Mouse (Mus musculus) liver, adult 2 months (tissue): Measurements from ENCODE around the gene 4930469K13Rik. TPM values are rescaled to one million over a fixed set of nuclear protein-coding genes. Genes with fewer than 3 reads are reported as not detected.

Experiments used
- DNase-seq: peaks from one replicate; pipeline ENCODE4 v3.0.0-alpha.2; 2011; ENCODE audit warnings: low read depth, low spot score; ENCODE audit errors: extremely low read depth
- H3K27ac ChIP-seq: fragments of 200-500 bp; replicated peaks from 2 replicates; pipeline ENCODE4 v1.5.1; 2012; ENCODE audit warnings: low read depth, mild to moderate bottlenecking, control low read depth, inconsistent platforms, low read length; ENCODE audit not compliant: insufficient read depth
- H3K27me3 ChIP-seq: fragments of 200-500 bp; 2 replicates; pipeline ENCODE4 v1.6.1; 2012; ENCODE audit warnings: mild to moderate bottlenecking, moderate library complexity, low read length, inconsistent platforms; ENCODE audit not compliant: control insufficient read depth, insufficient read depth
- H3K36me3 ChIP-seq: fragments of 200-500 bp; 2 replicates; pipeline ENCODE4 v1.6.1; 2012; ENCODE audit warnings: low read length, inconsistent platforms; ENCODE audit not compliant: control insufficient read depth, insufficient read depth
- H3K4me1 ChIP-seq: fragments of 200-500 bp; 2 replicates; pipeline ENCODE4 v1.6.1; 2011; ENCODE audit warnings: low read length; ENCODE audit not compliant: control insufficient read depth, insufficient read depth
- H3K4me3 ChIP-seq: fragments of 200-500 bp; 2 replicates; pipeline ENCODE4 v1.5.1; 2011; ENCODE audit warnings: low read depth, mild to moderate bottlenecking, control low read depth, low read length, moderate library complexity; ENCODE audit not compliant: insufficient read depth
- H3K79me2 ChIP-seq: fragments of 200-500 bp; 2 replicates; pipeline ENCODE4 v1.6.1; 2012; ENCODE audit warnings: inconsistent platforms, mild to moderate bottlenecking, low read length, moderate library complexity; ENCODE audit not compliant: control insufficient read depth, insufficient read depth
- H3K9ac ChIP-seq: fragments of 200-500 bp; 2 replicates; pipeline ENCODE4 v1.6.1; 2012; ENCODE audit warnings: low read depth, mild to moderate bottlenecking, control low read depth, inconsistent platforms, low read length
- CTCF ChIP-seq: fragments of 200-500 bp; IDR thresholded peaks from 2 replicates; pipeline ENCODE4 v1.5.1; 2011; ENCODE audit warnings: low read depth, low read length, control low read depth
- POLR2A ChIP-seq: fragments of 200-500 bp; IDR thresholded peaks from 2 replicates; pipeline ENCODE4 v1.6.1; 2011; ENCODE audit warnings: low read length, control low read depth; ENCODE audit not compliant: insufficient read depth; ENCODE audit errors: extremely low read depth
- WGBS: fragments of 180-500 bp; shearing (Covaris S2); methylation state at CpG from one replicate; pipeline ENCODE4 v1.1.7; 2018; 5-methylcytosine and 5-hydroxymethylcytosine counted together
- polyA plus RNA-seq: library from polyadenylated mRNA; depleted of rRNA; stranded (reverse); fragments of >200 nt; gene quantifications from 2 replicates; pipeline ENCODE4 v1.2.3, GENCODE M21; 2012; rRNA removed
- total RNA-seq: library from RNA; depleted of rRNA; stranded (reverse); fragments of >200 nt; gene quantifications from 2 replicates; pipeline ENCODE4 v1.2.3, GENCODE M21; 2014; rRNA removed

Gene 4930469K13Rik
- total and polyA plus RNA-seq, 2 experiments, result not detected

DNA sequence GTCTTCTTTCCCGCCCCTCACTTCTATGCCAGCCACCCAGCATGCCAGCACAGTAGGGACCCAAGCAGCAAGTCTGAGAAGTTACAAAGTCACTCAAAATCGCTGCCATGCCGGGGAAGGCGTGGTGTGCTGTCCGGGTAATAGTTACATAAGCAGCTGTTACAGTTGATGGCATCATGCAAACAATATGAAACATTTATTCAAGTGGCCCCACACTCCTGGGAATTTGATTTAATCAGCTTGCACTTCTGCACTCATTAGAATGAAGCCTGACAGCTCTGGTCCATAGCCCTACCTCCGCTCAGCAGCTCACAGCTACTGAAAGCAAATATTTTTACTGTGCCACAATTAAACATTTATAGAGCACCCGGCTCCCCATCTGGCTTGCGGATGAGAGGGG lies 172.6 kb downstream of the 4930469K13Rik start:
- no peak for DNase-seq
- Histone ChIP-seq H3K27me3 (no peaks in the 10 kb centered on the region), H3K4me1 (no peaks in the 10 kb centered on the region), H3K27ac (no peak overlapping the region), H3K9ac (no peak overlapping the region), H3K36me3 (no peaks in the 10 kb centered on the region), H3K79me2 (no peaks in the 10 kb centered on the region), H3K4me3 (no peak overlapping the region)
- no peak for TF ChIP-seq POLR2A
- TF ChIP-seq CTCF, result no peak
- 58% methylated on average over 8 of the region's 8 CpGs for WGBS

Other genes with a start within 250 kb of the 4930469K13Rik start
- gene Kcnmb1, start 135.5 kb downstream of the 4930469K13Rik start, total RNA-seq, result not detected in 2 replicates
- gene Kcnmb1, start 135.5 kb downstream of the 4930469K13Rik start, polyA plus RNA-seq, result 0.01 TPM in 1 of 2 replicates, not detected in the other
- gene Kcnip1, start 105.4 kb downstream of the 4930469K13Rik start, total RNA-seq, result not detected in 2 replicates
- gene Kcnip1, start 105.4 kb downstream of the 4930469K13Rik start, polyA plus RNA-seq, result not detected in 2 replicates
- 2.9 and 7.3 TPM in 2 replicates for gene Lcp2, start 51.6 kb downstream of the 4930469K13Rik start, total RNA-seq
- gene Lcp2, start 51.6 kb downstream of the 4930469K13Rik start, polyA plus RNA-seq, result 1.1 and 2.3 TPM in 2 replicates
- gene Foxi1, start 109.5 kb upstream of the 4930469K13Rik start, total RNA-seq, result not detected in 2 replicates
- not detected in 2 replicates for gene Foxi1, start 109.5 kb upstream of the 4930469K13Rik start, polyA plus RNA-seq
- not detected in 2 replicates for gene Fam196b, start 216.3 kb upstream of the 4930469K13Rik start, total RNA-seq
- gene Fam196b, start 216.3 kb upstream of the 4930469K13Rik start, polyA plus RNA-seq, result 0.02 TPM in 1 of 2 replicates, not detected in the other